Mouse (Mus musculus) macrophage (primary cell): ENCODE measurements around the gene Tomm6. TPM values are rescaled to one million over a fixed set of nuclear protein-coding genes. Genes with fewer than 3 reads are reported as not detected.

Source experiments
- H3K27ac ChIP-seq: fragments of 350-480 bp; formaldehyde crosslinking; 2 replicates; pipeline ENCODE4 v1.9.0; 2021
- H3K36me3 ChIP-seq: fragments of 350-480 bp; formaldehyde crosslinking; 2 replicates; pipeline ENCODE4 v1.9.0; 2021; ENCODE audit errors: inconsistent target
- H3K4me3 ChIP-seq: fragments of 350-480 bp; formaldehyde crosslinking; 2 replicates; pipeline ENCODE4 v1.9.0; 2021; ENCODE audit errors: inconsistent target
- H3K79me2 ChIP-seq: fragments of 350-480 bp; formaldehyde crosslinking; 2 replicates; pipeline ENCODE4 v1.9.0; 2021; ENCODE audit errors: inconsistent target
- WGBS: methylation state at CpG from one replicate; pipeline ENCODE4 v1.1.7; 2026; ENCODE audit warnings: inconsistent platforms; ENCODE audit not compliant: missing documents; 5-methylcytosine and 5-hydroxymethylcytosine counted together
- polyA plus RNA-seq: library from polyadenylated mRNA; stranded (reverse); fragments of 250-400 nt; gene quantifications from 3 replicates; pipeline ENCODE4 v1.2.4, GENCODE M21; 2018; ENCODE audit warnings: inconsistent platforms

Tomm6 gene
- polyA plus RNA-seq, 1 experiment from 2014 or later = 203 TPM

GRCm38 (mm10) chr17:47704692-47705091 is 16.5 kb upstream of the Tomm6 start:
- Histone ChIP-seq H3K4me3 (no peak overlapping the region), H3K36me3 (no peaks in the 10 kb centered on the region), H3K79me2 (no peaks in the 10 kb centered on the region), H3K27ac (no peak overlapping the region)
- 77% methylated on average over 4 of the region's 4 CpGs for WGBS

- Histone ChIP-seq H3K4me3 (no peak overlapping the region), H3K79me2 (no peaks in the 10 kb centered on the region), H3K27ac (no peak overlapping the region), H3K36me3 (no peaks in the 10 kb centered on the region)
- 80% methylated on average over 20 of the region's 20 CpGs for WGBS
Measured at GRCm38 (mm10) chr17:47703556-47703955, 15.4 kb upstream of the Tomm6 start.

GRCm38 (mm10) chr17:47702548-47703345 is 14.6 kb upstream of the Tomm6 start:
- Histone ChIP-seq H3K4me3 (no peak overlapping the region), H3K36me3 (no peaks in the 10 kb centered on the region), H3K27ac (no peak overlapping the region), H3K79me2 (no peaks in the 10 kb centered on the region)
- 91% methylated on average over 28 of the region's 28 CpGs for WGBS

GRCm38 (mm10) chr17:47701793-47702192 is 13.6 kb upstream of the Tomm6 start:
- Histone ChIP-seq H3K79me2 (no peaks in the 10 kb centered on the region), H3K27ac (no peak overlapping the region), H3K4me3 (no peak overlapping the region), H3K36me3 (no peaks in the 10 kb centered on the region)
- WGBS = 89% methylated on average over 9 of the region's 9 CpGs

GRCm38 (mm10) chr17:47699055-47699454 is 10.9 kb upstream of the Tomm6 start:
- no peaks in the 10 kb centered on the region for H3K79me2 ChIP-seq
- no peak overlapping the region for H3K27ac ChIP-seq
- no peaks in the 10 kb centered on the region for H3K36me3 ChIP-seq
- WGBS = 82% methylated on average over 2 of the region's 2 CpGs
- no peak overlapping the region for H3K4me3 ChIP-seq

- WGBS = 92% methylated on average over 10 of the region's 10 CpGs
- H3K4me3 ChIP-seq = no peak overlapping the region
- no peaks in the 10 kb centered on the region for H3K36me3 ChIP-seq
- H3K27ac ChIP-seq = no peak overlapping the region
- H3K79me2 ChIP-seq = no peaks in the 10 kb centered on the region
Measured at GRCm38 (mm10) chr17:47698156-47698555, 10.0 kb upstream of the Tomm6 start.

- no peak overlapping the region for H3K27ac ChIP-seq
- H3K36me3 ChIP-seq = no peaks in the 10 kb centered on the region
- H3K79me2 ChIP-seq = no peaks in the 10 kb centered on the region
- peak overlapping the region; percentile 17; the same call in 1 of the 2 replicates for H3K4me3 ChIP-seq
- WGBS = 2% methylated on average over 16 of the region's 23 CpGs
Measured at GRCm38 (mm10) chr17:47695337-47695710, 7.1 kb upstream of the Tomm6 start.

- Histone ChIP-seq H3K4me3 (peak within 1 kb of the TSS; percentile 32), H3K79me2 (no peaks in the 10 kb centered on the region), H3K27ac (no peak within 1 kb of the TSS), H3K36me3 (no peaks in the 10 kb centered on the region)
- under 1% methylated on average over 65 of the region's 82 CpGs for WGBS
Measured at GRCm38 (mm10) chr17:47694503-47695336, 6.5 kb upstream of the Tomm6 start, which contains the start of gene Prickle4. Gene Prickle4, minus strand, starts transcription at chr17:47694736.

GRCm38 (mm10) chr17:47694442-47694502 is 6.1 kb upstream of the Tomm6 start, which contains the start of gene Gm21981:
Gene Gm21981, minus strand, starts transcription at chr17:47694455.
- no peak within 1 kb of the TSS for H3K27ac ChIP-seq
- no peaks in the 10 kb centered on the region for H3K36me3 ChIP-seq
- WGBS = 0% methylated on average over 3 of the region's 3 CpGs
- H3K4me3 ChIP-seq = peak within 1 kb of the TSS; percentile 32
- no peaks in the 10 kb centered on the region for H3K79me2 ChIP-seq

- no peak overlapping the region for H3K27ac ChIP-seq
- 71% methylated on average over 12 of the region's 13 CpGs for WGBS
- peak overlapping the region; percentile 32 for H3K4me3 ChIP-seq
- no peaks in the 10 kb centered on the region for H3K79me2 ChIP-seq
- H3K36me3 ChIP-seq = no peaks in the 10 kb centered on the region
Measured at GRCm38 (mm10) chr17:47693671-47694441, 5.7 kb upstream of the Tomm6 start.

GRCm38 (mm10) chr17:47691650-47692049 is 3.5 kb upstream of the Tomm6 start:
- Histone ChIP-seq H3K79me2 (peaks cover 11% of the 10 kb centered on the region; the same call in 1 of the 2 replicates), H3K36me3 (no peaks in the 10 kb centered on the region), H3K27ac (no peak overlapping the region), H3K4me3 (no peak overlapping the region)
- 90% methylated on average over 3 of the region's 3 CpGs for WGBS

GRCm38 (mm10) chr17:47689894-47690293 is 1.7 kb upstream of the Tomm6 start:
- Histone ChIP-seq H3K79me2 (peaks cover 11% of the 10 kb centered on the region; the same call in 1 of the 2 replicates), H3K4me3 (no peak overlapping the region), H3K27ac (no peak overlapping the region), H3K36me3 (no peaks in the 10 kb centered on the region; the same call in 1 of the 2 replicates)
- WGBS = 93% methylated on average over 7 of the region's 8 CpGs

- H3K4me3 ChIP-seq = peak within 1 kb of the TSS; percentile 87
- no peaks in the 10 kb centered on the region; the same call in 1 of the 2 replicates for H3K36me3 ChIP-seq
- 4% methylated on average over 46 of the region's 58 CpGs for WGBS
- H3K27ac ChIP-seq = peak within 1 kb of the TSS; percentile 65
- H3K79me2 ChIP-seq = peaks cover 11% of the 10 kb centered on the region; the same call in 1 of the 2 replicates
Measured at GRCm38 (mm10) chr17:47688608-47689575, 706 bp upstream of the Tomm6 start, which contains the start of gene Frs3. Gene Frs3, plus strand, starts transcription at chr17:47689030.
